Mouse (Mus musculus) layer of hippocampus, postnatal 25 days (tissue): ENCODE results near the gene Espn. TPM values are rescaled to one million over a fixed set of nuclear protein-coding genes. Genes with fewer than 3 reads are reported as not detected.
A peak's percentile ranks its signal among the peaks of the same experiment; 100 is the strongest.

ENCODE experiments used
- DNase-seq, 2 experiments: peaks; one replicate each; pipeline ENCODE4 v3.0.0; 2022; ENCODE audit warnings: mixed read lengths in 2 of 2, low spot score in 1 of 2; ENCODE audit errors: extremely low spot score in 1 of 2
- total RNA-seq, 2 experiments: library from RNA; stranded (reverse); gene quantifications; 2 replicates each; pipeline ENCODE4 v1.2.3; 2021

Espn gene
- total RNA-seq, 2 experiments from 2014 or later: 1.3 to 1.4 TPM

GRCm38 (mm10) chr4:152128784-152129183, 23.4 kb downstream of the Espn start:
- DNase-seq: no peak

GRCm38 (mm10) chr4:152127884-152128283, 24.3 kb downstream of the Espn start:
- DNase-seq: no peak

- no peak for DNase-seq
Measured at GRCm38 (mm10) chr4:152126026-152126920, 25.9 kb downstream of the Espn start.

GRCm38 (mm10) chr4:152125161-152126025, 26.8 kb downstream of the Espn start:
- DNase-seq: no peak

- DNase-seq: no peak
Measured at GRCm38 (mm10) chr4:152124361-152124961, 27.7 kb downstream of the Espn start.

GRCm38 (mm10) chr4:152121183-152121505, 31.0 kb downstream of the Espn start:
- no peak for DNase-seq

GRCm38 (mm10) chr4:152120311-152121182, 31.6 kb downstream of the Espn start:
- no peak for DNase-seq

GRCm38 (mm10) chr4:152119396-152120292, 32.5 kb downstream of the Espn start:
- peak; percentile 61 to 63 for DNase-seq

- DNase-seq: no peak
Measured at GRCm38 (mm10) chr4:152117538-152117937, 34.6 kb downstream of the Espn start.

- no peak for DNase-seq
Measured at GRCm38 (mm10) chr4:152115921-152116612, 36.1 kb downstream of the Espn start, which contains the start of gene Tnfrsf25. Tnfrsf25 (plus strand) TSS chr4:152115934.

- DNase-seq: no peak
Measured at GRCm38 (mm10) chr4:152114080-152114479, 38.1 kb downstream of the Espn start.

- no peak for DNase-seq
Measured at GRCm38 (mm10) chr4:152112329-152112728, 39.8 kb downstream of the Espn start.

- no peak for DNase-seq
Measured at GRCm38 (mm10) chr4:152110689-152111088, 41.5 kb downstream of the Espn start.

GRCm38 (mm10) chr4:152109509-152109908, 42.7 kb downstream of the Espn start:
- no peak for DNase-seq

GRCm38 (mm10) chr4:152108673-152109072, 43.5 kb downstream of the Espn start:
- no peak for DNase-seq

GRCm38 (mm10) chr4:152107971-152108509, 44.1 kb downstream of the Espn start:
- no peak for DNase-seq

- no peak for DNase-seq
Measured at GRCm38 (mm10) chr4:152107493-152107892, 44.7 kb downstream of the Espn start.

- no peak for DNase-seq
Measured at GRCm38 (mm10) chr4:152106746-152107145, 45.4 kb downstream of the Espn start.
